Mouse (Mus musculus) kidney, adult 2 months (tissue): ENCODE measurements at regions not wholly inside any gene's neighbourhood (a gene's known extent, or its start where the extent isn't known, plus 50 kb on each side); places are given as distances from the start of the nearest gene placed in this dataset.

Experiments
- DNase-seq: peaks from one replicate; pipeline ENCODE4 v3.0.0; 2021
- H3K27ac ChIP-seq: fragments of 200-500 bp; 2 replicates; pipeline ENCODE4 v1.5.1; 2012; ENCODE audit warnings: low read depth, low read length, control low read depth, inconsistent platforms; ENCODE audit not compliant: insufficient read depth
- H3K27me3 ChIP-seq: fragments of 200-500 bp; replicated peaks from 2 replicates; pipeline ENCODE4 v1.6.1; 2012; ENCODE audit warnings: mild to moderate bottlenecking, moderate library complexity, low read length, inconsistent platforms; ENCODE audit not compliant: control insufficient read depth, insufficient read depth
- H3K36me3 ChIP-seq: fragments of 200-500 bp; 2 replicates; pipeline ENCODE4 v1.6.1; 2012; ENCODE audit warnings: mild to moderate bottlenecking, moderate library complexity, low read length, inconsistent platforms; ENCODE audit not compliant: control insufficient read depth, insufficient read depth
- H3K4me1 ChIP-seq: fragments of 200-500 bp; 2 replicates; pipeline ENCODE4 v1.6.1; 2011; ENCODE audit warnings: low read length; ENCODE audit not compliant: control insufficient read depth, insufficient read depth
- H3K4me3 ChIP-seq: fragments of 200-500 bp; 2 replicates; pipeline ENCODE4 v1.5.1; 2011; ENCODE audit warnings: mild to moderate bottlenecking, low read depth, low read length, control low read depth; ENCODE audit not compliant: insufficient read depth
- CTCF ChIP-seq: fragments of 200-500 bp; conservative IDR thresholded peaks from 2 replicates; pipeline ENCODE4 v1.5.1; 2011; ENCODE audit warnings: low read depth, mild to moderate bottlenecking, control low read depth, low read length, moderate library complexity, mixed read lengths; ENCODE audit not compliant: insufficient read depth, insufficient read length
- POLR2A ChIP-seq: fragments of 200-500 bp; IDR thresholded peaks from one replicate; pipeline ENCODE4 v1.6.1; 2011; ENCODE audit warnings: low read depth, low read length, control low read depth
- WGBS: fragments of 180-500 bp; shearing (Covaris S2); methylation state at CpG from one replicate; pipeline ENCODE4 v1.1.7; 2018; 5-methylcytosine and 5-hydroxymethylcytosine counted together

- no peak overlapping the region for H3K27ac ChIP-seq
- H3K4me1 ChIP-seq, result peaks cover 5% of the 10 kb centered on the region
- H3K4me3 ChIP-seq, result no peak overlapping the region
- no peaks in the 10 kb centered on the region for H3K27me3 ChIP-seq
- no peak for DNase-seq
- TF ChIP-seq POLR2A, result no peak
- no peak for TF ChIP-seq CTCF
- 72% methylated on average over 8 of the region's 8 CpGs for WGBS
- no peaks in the 10 kb centered on the region for H3K36me3 ChIP-seq
Measured at GRCm38 (mm10) chr12:77141260-77142201, 96.4 kb upstream of the Fut8 start.

- no peak for DNase-seq
- Histone ChIP-seq H3K36me3 (no peaks in the 10 kb centered on the region), H3K4me3 (no peak overlapping the region), H3K27me3 (no peaks in the 10 kb centered on the region), H3K4me1 (peaks cover 5% of the 10 kb centered on the region), H3K27ac (peak overlapping the region; percentile 26; the same call in 1 of the 2 replicates)
- TF ChIP-seq POLR2A (no peak), CTCF (no peak)
- WGBS, result 59% methylated on average over 6 of the region's 6 CpGs
Measured at GRCm38 (mm10) chr12:77140656-77141055, 97.3 kb upstream of the Fut8 start.

- Histone ChIP-seq H3K4me3 (no peak overlapping the region), H3K4me1 (peaks cover 5% of the 10 kb centered on the region), H3K27me3 (no peaks in the 10 kb centered on the region), H3K27ac (peak overlapping the region; percentile 26; the same call in 1 of the 2 replicates), H3K36me3 (no peaks in the 10 kb centered on the region)
- 54% methylated on average over 5 of the region's 5 CpGs for WGBS
- peak; percentile 80 for DNase-seq
- TF ChIP-seq POLR2A (no peak), CTCF (no peak)
Measured at GRCm38 (mm10) chr12:77140141-77140540, 97.8 kb upstream of the Fut8 start.

GRCm38 (mm10) chr12:77139718-77140117, 98.2 kb upstream of the Fut8 start:
- DNase-seq, result peak; percentile 84
- Histone ChIP-seq H3K4me1 (peaks cover 5% of the 10 kb centered on the region), H3K4me3 (no peak overlapping the region), H3K27ac (no peak overlapping the region; the same call in 1 of the 2 replicates), H3K36me3 (no peaks in the 10 kb centered on the region), H3K27me3 (no peaks in the 10 kb centered on the region)
- TF ChIP-seq CTCF (no peak), POLR2A (no peak)
- WGBS, result 45% methylated on average over 2 of the region's 2 CpGs

- H3K27ac ChIP-seq, result no peak overlapping the region
- no peak for TF ChIP-seq POLR2A
- TF ChIP-seq CTCF, result no peak
- no peak overlapping the region for H3K4me3 ChIP-seq
- no peaks in the 10 kb centered on the region for H3K36me3 ChIP-seq
- WGBS, result 84% methylated on average over 11 of the region's 11 CpGs
- H3K27me3 ChIP-seq, result no peaks in the 10 kb centered on the region
- H3K4me1 ChIP-seq, result peaks cover 5% of the 10 kb centered on the region
- DNase-seq, result no peak
Measured at GRCm38 (mm10) chr12:77138506-77139201, 99.3 kb upstream of the Fut8 start.

DNA sequence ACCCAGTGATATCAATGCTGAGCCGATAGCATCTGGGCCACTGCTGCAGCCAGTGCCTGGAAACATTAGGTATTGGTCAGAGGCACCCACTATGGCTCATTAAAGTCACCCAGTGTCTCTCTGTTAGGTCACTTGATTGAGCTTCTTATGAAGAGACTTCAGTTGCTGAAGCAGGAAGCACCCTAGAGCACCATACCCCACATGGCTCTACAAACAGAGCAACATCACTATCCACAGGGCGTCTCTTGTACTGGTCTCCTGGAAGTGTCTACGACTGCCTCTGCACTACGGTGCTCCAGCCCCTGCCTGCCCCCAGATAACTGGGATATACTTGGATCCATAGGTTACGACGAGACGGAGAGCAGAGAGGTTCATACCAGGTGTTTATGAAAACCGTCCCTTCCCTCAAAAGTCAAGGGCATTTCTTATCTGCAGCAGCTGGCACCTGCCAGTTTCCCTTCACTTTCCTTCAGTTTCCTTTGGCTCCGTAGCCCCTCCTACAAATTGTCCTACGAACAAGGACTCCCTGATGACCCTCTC, 100.6 kb upstream of the Fut8 start:
- no peaks in the 10 kb centered on the region for H3K36me3 ChIP-seq
- peaks cover 5% of the 10 kb centered on the region for H3K4me1 ChIP-seq
- H3K27ac ChIP-seq, result no peak overlapping the region
- no peak for TF ChIP-seq CTCF
- no peak for TF ChIP-seq POLR2A
- no peak for DNase-seq
- H3K27me3 ChIP-seq, result no peaks in the 10 kb centered on the region
- 94% methylated on average over 10 of the region's 10 CpGs for WGBS
- H3K4me3 ChIP-seq, result no peak overlapping the region

- no peak for DNase-seq
- peaks cover 12% of the 10 kb centered on the region for H3K4me1 ChIP-seq
- 87% methylated on average over 6 of the region's 6 CpGs for WGBS
- no peaks in the 10 kb centered on the region for H3K27me3 ChIP-seq
- no peak overlapping the region for H3K27ac ChIP-seq
- no peak overlapping the region for H3K4me3 ChIP-seq
- TF ChIP-seq POLR2A (no peak), CTCF (no peak)
- H3K36me3 ChIP-seq, result no peaks in the 10 kb centered on the region
Measured at GRCm38 (mm10) chr12:77135661-77136060, 102.3 kb upstream of the Fut8 start.
